Mouse (Mus musculus) lung, embryonic 14.5 days (tissue): ENCODE results near the gene Dohh. TPM values are rescaled to one million over a fixed set of nuclear protein-coding genes. Genes with fewer than 3 reads are reported as not detected.
A peak's percentile ranks its signal among the peaks of the same experiment; 100 is the strongest.

Experiments used
- ATAC-seq: fragments of 200-750 bp; cut with Nextera tagmentation; 2 replicates; pipeline ENCODE4 v1.8.0; 2017; ENCODE audit warnings: mild to moderate bottlenecking, moderate TSS enrichment, moderate library complexity; ENCODE audit not compliant: insufficient read depth
- DNase-seq: peaks from one replicate; pipeline ENCODE4 v3.0.0-alpha.2; 2015
- H3K27ac ChIP-seq: fragments of 300-500 bp; sonication (generic); 2 replicates; pipeline ENCODE4 v1.5.1; 2014; ENCODE audit warnings: low read depth, mild to moderate bottlenecking, moderate library complexity
- H3K27me3 ChIP-seq: fragments of 300-500 bp; sonication (generic); 2 replicates; pipeline ENCODE4 v1.6.1; 2014; ENCODE audit warnings: low read length, control low read depth; ENCODE audit not compliant: insufficient read depth
- H3K36me3 ChIP-seq: fragments of 300-500 bp; sonication (generic); 2 replicates; pipeline ENCODE4 v1.6.1; 2014; ENCODE audit warnings: control low read depth; ENCODE audit not compliant: insufficient read depth
- H3K4me1 ChIP-seq: fragments of 300-500 bp; sonication (generic); 2 replicates; pipeline ENCODE4 v1.6.1; 2014; ENCODE audit warnings: antibody characterized with exemption, control low read depth; ENCODE audit not compliant: insufficient read depth
- H3K4me2 ChIP-seq: fragments of 300-500 bp; sonication (generic); 2 replicates; pipeline ENCODE4 v1.6.1; 2014; ENCODE audit warnings: mild to moderate bottlenecking
- H3K4me3 ChIP-seq: fragments of 300-500 bp; sonication (generic); 2 replicates; pipeline ENCODE4 v1.5.1; 2014; ENCODE audit warnings: low read depth, low read length
- H3K9ac ChIP-seq: fragments of 300-500 bp; sonication (generic); 2 replicates; pipeline ENCODE4 v1.6.1; 2014
- H3K9me3 ChIP-seq: fragments of 300-500 bp; sonication (generic); 2 replicates; pipeline ENCODE4 v1.6.1; 2016; ENCODE audit warnings: low read depth, low read length, control low read depth
- CTCF ChIP-seq: IDR thresholded peaks from 2 replicates; pipeline ENCODE4 v1.5.1; 2016; ENCODE audit warnings: antibody characterized with exemption, low read depth
- WGBS: fragments of 180-500 bp; shearing (Covaris S2); extraction: QIAGEN DNeasy Blood & Tissue Kit; methylation state at CpG from one replicate; pipeline ENCODE4 v1.1.7; 2014; 5-methylcytosine and 5-hydroxymethylcytosine counted together
- microRNA-seq: library from miRNA; unstranded; fragments of <30 nt; microRNA quantifications from one replicate; pipeline ENCODE4, GENCODE M21; 2016; ENCODE audit warnings: borderline number of aligned reads
- polyA plus RNA-seq: library from polyadenylated mRNA; unstranded; fragments of >200 nt; fragmentation: Nextera tagmentation; extraction: Ambion mirVana; gene quantifications from 2 replicates; pipeline ENCODE4 v1.2.1, GENCODE M21; 2014

The Dohh gene
- polyA plus RNA-seq, 1 experiment from 2014 or later, result 67.0 TPM

DNA sequence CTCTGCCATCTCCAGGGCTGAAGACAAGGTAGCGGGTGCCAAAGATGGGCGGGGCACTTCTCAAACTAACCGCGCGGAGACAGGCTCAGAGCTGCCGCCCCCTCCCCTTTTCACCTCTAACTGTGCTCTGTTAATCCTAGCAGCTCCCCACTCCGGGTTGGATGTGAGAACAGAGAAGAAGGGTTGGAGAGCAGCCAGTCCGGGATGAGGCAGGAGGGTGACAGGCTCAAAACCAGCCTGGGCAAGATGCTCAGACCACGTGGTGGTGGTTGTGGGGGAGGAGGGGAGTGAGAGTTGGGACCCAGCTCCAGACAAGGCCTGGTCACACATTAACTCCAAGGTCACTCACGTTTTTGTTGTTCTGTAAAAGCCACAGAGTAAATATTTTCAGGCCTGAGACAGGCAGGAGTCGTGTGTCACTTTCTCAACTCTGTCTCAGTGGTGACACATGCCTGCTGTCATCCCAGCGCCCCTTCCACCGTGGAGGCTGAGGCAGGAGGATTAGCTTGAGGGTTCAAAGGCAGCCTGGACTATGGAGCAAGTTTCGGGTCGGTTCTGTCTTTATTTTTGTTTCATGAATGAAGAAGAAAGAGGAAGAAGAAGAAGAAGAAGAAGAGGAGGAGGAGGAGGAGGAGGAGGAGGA is 47.4 kb downstream of the Dohh start:
- ATAC-seq (no peak), DNase-seq (peak; percentile 49)
- Histone ChIP-seq H3K27me3 (no peaks in the 10 kb centered on the region; the same call in 1 of the 2 replicates), H3K9ac (no peak overlapping the region), H3K36me3 (no peaks in the 10 kb centered on the region), H3K9me3 (no peaks in the 10 kb centered on the region), H3K27ac (no peak overlapping the region), H3K4me3 (peak overlapping the region; percentile 78), H3K4me2 (peak overlapping the region; percentile 92), H3K4me1 (peaks cover 9% of the 10 kb centered on the region; the same call in 1 of the 2 replicates)
- no peak for TF ChIP-seq CTCF
- 14% methylated on average over 15 of the region's 15 CpGs for WGBS

DNA sequence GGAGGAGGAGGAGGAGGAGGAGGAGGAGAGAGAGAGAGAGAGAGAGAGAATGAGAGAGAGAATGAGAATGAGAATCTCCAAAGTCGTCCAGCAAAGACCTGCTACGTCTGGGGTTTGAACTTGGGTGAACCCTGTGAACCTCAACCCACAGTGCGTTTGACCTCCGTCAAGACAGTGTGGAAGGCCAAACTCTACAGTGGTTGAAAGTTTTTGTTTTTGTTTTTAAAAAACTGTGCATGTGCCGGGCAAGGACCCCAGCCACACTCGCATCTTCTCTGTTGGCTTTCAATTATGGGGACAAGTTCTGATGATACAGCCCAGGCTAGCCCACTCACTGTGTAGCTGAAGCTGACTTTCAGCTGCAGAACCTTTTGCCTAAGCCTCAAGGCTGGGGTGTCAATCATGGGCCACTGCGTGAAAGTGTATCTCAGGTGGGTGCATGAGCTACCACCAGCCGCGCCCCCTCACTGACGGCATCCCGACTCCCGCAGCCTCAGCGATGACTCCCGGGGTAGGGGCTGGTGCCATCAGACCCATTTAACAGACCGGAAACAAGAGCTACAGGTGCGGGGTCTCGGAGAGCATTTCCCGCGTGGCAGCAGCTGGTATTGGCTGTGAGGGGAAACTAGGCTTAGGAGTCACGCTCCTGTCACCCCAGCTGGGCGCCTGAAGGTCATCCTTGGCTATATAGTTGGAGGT is 48.1 kb downstream of the Dohh start:
- ATAC-seq, result no peak
- DNase-seq, result no peak
- H3K27ac ChIP-seq, result no peak overlapping the region
- no peaks in the 10 kb centered on the region; the same call in 1 of the 2 replicates for H3K27me3 ChIP-seq
- H3K4me3 ChIP-seq, result 0 out of 2 replicates have a peak overlapping the region, but pooled peaks have one; percentile 20
- no peaks in the 10 kb centered on the region for H3K9me3 ChIP-seq
- peaks cover 8% of the 10 kb centered on the region; the same call in 1 of the 2 replicates for H3K4me1 ChIP-seq
- no peak overlapping the region for H3K9ac ChIP-seq
- 61% methylated on average over 21 of the region's 21 CpGs for WGBS
- H3K4me2 ChIP-seq, result peak overlapping the region; percentile 56
- H3K36me3 ChIP-seq, result no peaks in the 10 kb centered on the region
- TF ChIP-seq CTCF, result 0 out of 2 replicates have a peak, but pooled peaks have one; percentile 11

DNA sequence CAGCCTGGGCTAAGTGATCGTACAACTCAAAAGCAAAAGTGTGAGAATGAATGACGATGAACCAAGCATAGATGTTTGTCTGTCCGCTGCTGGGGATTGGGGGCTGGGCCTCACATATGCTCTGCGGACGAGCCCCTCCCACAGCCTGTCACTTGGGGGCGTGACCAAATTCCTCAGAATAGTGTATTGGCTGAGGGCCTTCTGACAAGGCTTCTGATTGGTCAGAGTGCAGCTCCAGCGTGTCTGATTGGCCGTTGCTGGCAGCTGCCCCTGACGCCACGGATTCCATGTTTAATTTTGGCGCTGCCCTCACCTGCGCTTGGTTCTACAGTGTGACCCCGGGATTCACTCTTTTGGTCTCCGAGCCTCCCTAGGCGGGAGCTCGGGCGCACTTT is 48.6 kb downstream of the Dohh start:
- Histone ChIP-seq H3K4me3 (peak overlapping the region; percentile 20; the same call in 1 of the 2 replicates), H3K4me1 (peaks cover 5% of the 10 kb centered on the region; the same call in 1 of the 2 replicates), H3K9ac (peak overlapping the region; percentile 30; the same call in 1 of the 2 replicates), H3K9me3 (no peaks in the 10 kb centered on the region), H3K27ac (no peak overlapping the region), H3K4me2 (peak overlapping the region; percentile 56), H3K27me3 (no peaks in the 10 kb centered on the region), H3K36me3 (no peaks in the 10 kb centered on the region)
- DNase-seq (peak; percentile 98), ATAC-seq (peak; percentile 81)
- WGBS, result 6% methylated on average over 17 of the region's 17 CpGs
- TF ChIP-seq CTCF, result no peak

DNA sequence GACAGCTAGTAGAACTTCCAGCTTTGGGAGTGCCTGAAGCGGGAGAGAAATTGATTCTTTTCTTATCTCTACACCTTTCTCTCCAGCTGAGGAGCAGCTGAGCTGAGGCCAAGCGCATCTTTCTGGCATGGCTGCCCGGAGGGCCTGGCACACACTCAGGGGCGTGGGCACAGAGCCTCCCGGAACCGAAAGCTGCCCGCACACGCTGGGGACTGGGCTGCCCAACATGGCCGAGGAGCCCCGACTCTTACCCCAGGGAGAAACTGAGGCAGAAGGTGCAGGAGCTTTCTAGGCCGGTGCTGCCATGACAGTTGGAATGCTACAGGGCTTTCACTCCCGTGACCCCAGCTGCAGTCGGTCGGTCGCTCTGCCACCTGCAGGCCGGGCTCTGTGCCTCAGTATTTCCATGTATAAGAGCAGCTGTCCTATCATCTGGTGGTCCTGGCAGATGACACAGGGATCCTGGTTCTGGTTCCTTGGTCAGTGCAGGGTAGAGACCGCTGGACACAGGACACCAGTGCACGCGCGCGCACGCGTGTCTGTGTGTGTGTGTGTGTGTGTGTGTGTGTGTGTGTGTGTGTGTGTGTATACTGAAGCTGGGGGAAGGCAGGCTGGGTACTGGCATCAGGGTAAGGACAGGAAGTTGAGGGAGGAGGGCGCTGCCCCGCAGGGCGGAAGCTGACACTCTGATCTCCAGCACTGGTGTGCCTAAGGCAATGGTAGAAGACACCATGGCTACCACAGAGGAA is 49.5 kb downstream of the Dohh start:
- DNase-seq (no peak), ATAC-seq (no peak)
- TF ChIP-seq CTCF, result 0 out of 2 replicates have a peak, but pooled peaks have one; percentile 24
- Histone ChIP-seq H3K4me2 (peak overlapping the region; percentile 56; the same call in 1 of the 2 replicates), H3K9me3 (no peaks in the 10 kb centered on the region), H3K9ac (no peak overlapping the region), H3K27ac (no peak overlapping the region; the same call in 1 of the 2 replicates), H3K4me1 (peaks cover 5% of the 10 kb centered on the region; the same call in 1 of the 2 replicates), H3K4me3 (0 out of 2 replicates have a peak overlapping the region, but pooled peaks have one; percentile 20), H3K27me3 (no peaks in the 10 kb centered on the region), H3K36me3 (no peaks in the 10 kb centered on the region)
- WGBS, result 73% methylated on average over 26 of the region's 26 CpGs

DNA sequence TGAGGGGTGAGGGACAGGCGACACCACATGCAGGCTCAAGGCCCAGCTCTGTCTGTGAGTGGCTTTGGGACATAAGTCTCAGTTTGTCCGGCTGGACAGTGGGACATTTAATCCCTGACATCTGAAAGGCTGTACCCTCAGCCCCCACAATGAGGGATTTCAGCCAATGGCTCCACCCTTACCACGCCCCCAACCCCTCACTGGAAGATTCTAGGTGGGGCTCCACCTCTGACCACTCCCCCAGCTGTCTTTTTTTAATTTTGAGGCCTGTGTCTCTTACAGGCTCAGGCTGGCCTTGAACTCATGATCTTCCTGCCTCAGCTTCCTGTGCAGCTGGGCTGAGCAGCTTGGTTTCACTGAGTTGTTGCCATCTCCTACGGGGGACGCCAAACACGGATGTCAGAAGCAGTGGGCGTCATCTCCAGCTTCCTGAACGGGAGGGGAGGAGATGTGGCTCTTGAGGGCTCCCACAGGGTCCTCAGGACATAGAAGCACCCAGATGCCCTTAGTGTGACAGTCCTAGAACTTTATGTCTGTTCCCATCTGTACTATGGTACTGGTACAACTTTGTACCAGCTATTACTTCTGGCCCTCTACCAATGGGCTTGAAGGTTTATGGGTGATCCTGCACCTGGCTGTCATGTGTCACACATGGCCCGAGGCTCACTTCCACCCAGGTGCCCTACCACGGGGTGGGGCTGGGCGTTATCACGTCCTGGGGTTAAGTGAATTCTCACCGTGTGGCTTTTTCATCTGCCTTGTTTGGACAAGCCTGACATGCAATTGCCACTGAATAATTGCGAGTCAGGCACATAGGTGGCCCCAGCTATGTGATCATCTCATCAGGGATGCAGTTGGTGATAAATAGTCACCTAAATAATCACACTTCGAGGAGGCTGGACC is 50.4 kb downstream of the Dohh start:
- Histone ChIP-seq H3K27ac (peak overlapping the region; percentile 12; the same call in 1 of the 2 replicates), H3K9ac (no peak overlapping the region), H3K4me3 (no peak overlapping the region), H3K27me3 (no peaks in the 10 kb centered on the region), H3K4me1 (peaks cover 5% of the 10 kb centered on the region; the same call in 1 of the 2 replicates), H3K36me3 (no peaks in the 10 kb centered on the region), H3K9me3 (no peaks in the 10 kb centered on the region), H3K4me2 (no peak overlapping the region)
- no peak for TF ChIP-seq CTCF
- 48% methylated on average over 15 of the region's 15 CpGs for WGBS
- DNase-seq, result peak; percentile 43
- ATAC-seq, result no peak

DNA sequence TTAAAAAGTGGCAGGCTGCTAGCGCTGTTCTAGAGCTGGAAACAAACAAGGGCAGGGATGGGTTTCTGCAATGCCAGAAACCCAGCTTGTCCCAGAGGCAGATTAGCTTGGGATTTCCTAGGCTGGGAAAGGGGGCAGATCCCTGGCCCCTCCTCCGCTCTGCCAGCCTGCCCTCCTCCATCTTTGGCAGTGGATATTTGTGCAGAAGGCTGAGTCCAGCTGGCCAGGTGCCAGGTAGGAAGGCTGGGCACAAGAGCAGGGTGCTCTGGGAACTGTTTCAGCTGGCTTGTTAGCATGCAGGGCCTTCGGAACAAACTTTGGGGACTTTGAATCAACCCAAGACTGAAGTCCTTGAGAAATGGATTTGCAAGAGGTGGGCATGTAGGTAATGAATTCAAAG is 51.2 kb downstream of the Dohh start:
- WGBS, result 72% methylated on average over 3 of the region's 3 CpGs
- no peak for DNase-seq
- no peak for TF ChIP-seq CTCF

More for the DNA sequence above, 51.2 kb downstream of the Dohh start:
- Histone ChIP-seq H3K4me3 (no peak overlapping the region), H3K4me2 (no peak overlapping the region), H3K9ac (no peak overlapping the region), H3K27ac (no peak overlapping the region), H3K27me3 (no peaks in the 10 kb centered on the region), H3K9me3 (no peaks in the 10 kb centered on the region), H3K4me1 (peaks cover 5% of the 10 kb centered on the region; the same call in 1 of the 2 replicates), H3K36me3 (no peaks in the 10 kb centered on the region)
- ATAC-seq, result no peak

Small RNAs within 50 kb of the gene (microRNA-seq; reads per million reads assigned to microRNA genes)
- gene Mir1191b, result 2.4 reads per million, percentile 2 among the genes with 10 or more reads in this experiment
- gene Mir6913, result 0.71 reads per million

Other genes with a start within 250 kb of the Dohh start
- gene Zbtb7a, start 249.2 kb upstream of the Dohh start, polyA plus RNA-seq, result 22.4 and 25.0 TPM in 2 replicates
- 38.7 and 47.9 TPM in 2 replicates for gene Pias4, start 216.5 kb upstream of the Dohh start, polyA plus RNA-seq
- gene Eef2, start 207.8 kb upstream of the Dohh start, polyA plus RNA-seq, result 481 and 493 TPM in 2 replicates
- 52.6 and 55.8 TPM in 2 replicates for gene Dapk3, start 201.4 kb upstream of the Dohh start, polyA plus RNA-seq
- gene 4930442H23Rik, start 200.6 kb upstream of the Dohh start, polyA plus RNA-seq, result not detected in 2 replicates
- gene Nmrk2, start 182.4 kb upstream of the Dohh start, polyA plus RNA-seq, result 0.23 TPM in 1 of 2 replicates, not detected in the other
- not detected in 2 replicates for gene Atcay, start 153.6 kb upstream of the Dohh start, polyA plus RNA-seq
- 3.4 and 3.6 TPM in 2 replicates for gene Zfr2, start 151.3 kb upstream of the Dohh start, polyA plus RNA-seq
- 2.0 and 2.9 TPM in 2 replicates for gene Matk, start 131.5 kb upstream of the Dohh start, polyA plus RNA-seq
- 222 and 223 TPM in 2 replicates for gene Mrpl54, start 117.5 kb upstream of the Dohh start, polyA plus RNA-seq
- gene Apba3, start 117.5 kb upstream of the Dohh start, polyA plus RNA-seq, result 50.4 and 50.8 TPM in 2 replicates
- 15.3 and 17.2 TPM in 2 replicates for gene Tjp3, start 92.8 kb upstream of the Dohh start, polyA plus RNA-seq
- gene Pip5k1c, start 91.5 kb upstream of the Dohh start, polyA plus RNA-seq, result 50.8 and 58.6 TPM in 2 replicates
- 34.3 and 42.9 TPM in 2 replicates for gene Cactin, start 63.3 kb upstream of the Dohh start, polyA plus RNA-seq
- 13.6 and 15.0 TPM in 2 replicates for gene Tbxa2r, start 55.7 kb upstream of the Dohh start, polyA plus RNA-seq
- gene Gipc3, start 41.2 kb upstream of the Dohh start, polyA plus RNA-seq, result 0.05 and 0.08 TPM in 2 replicates
- 98.7 and 105 TPM in 2 replicates for gene Hmg20b, start 33.9 kb upstream of the Dohh start, polyA plus RNA-seq
- gene Mfsd12, start 26.9 kb upstream of the Dohh start, polyA plus RNA-seq, result 7.7 and 8.5 TPM in 2 replicates
- 0.65 and 0.92 TPM in 2 replicates for gene 4930404N11Rik, start 18.6 kb upstream of the Dohh start, polyA plus RNA-seq
- gene Fzr1, start 5.9 kb upstream of the Dohh start, polyA plus RNA-seq, result 109 and 116 TPM in 2 replicates
- 2.8 and 3.8 TPM in 2 replicates for gene Gm48551, start within 50 bp of the Dohh start, polyA plus RNA-seq
- 1.3 and 1.4 TPM in 2 replicates for gene Gm48552, start 4.6 kb downstream of the Dohh start, polyA plus RNA-seq
- gene Smim24, start 8.6 kb downstream of the Dohh start, polyA plus RNA-seq, result 2.8 and 3.3 TPM in 2 replicates
- gene Nfic, start 71.2 kb downstream of the Dohh start, polyA plus RNA-seq, result 86.0 and 86.5 TPM in 2 replicates
- 0.09 and 0.30 TPM in 2 replicates for gene Celf5, start 98.3 kb downstream of the Dohh start, polyA plus RNA-seq
- 82.1 and 97.3 TPM in 2 replicates for gene Ncln, start 112.0 kb downstream of the Dohh start, polyA plus RNA-seq
- 1.3 and 1.7 TPM in 2 replicates for gene S1pr4, start 115.7 kb downstream of the Dohh start, polyA plus RNA-seq
- 1.1 and 1.7 TPM in 2 replicates for gene Gna15, start 139.8 kb downstream of the Dohh start, polyA plus RNA-seq
- gene Gna11, start 160.8 kb downstream of the Dohh start, polyA plus RNA-seq, result 81.2 and 88.2 TPM in 2 replicates
- gene Aes, start 175.1 kb downstream of the Dohh start, polyA plus RNA-seq, result 360 and 404 TPM in 2 replicates
- 27.5 and 32.5 TPM in 2 replicates for gene Tle2, start 190.1 kb downstream of the Dohh start, polyA plus RNA-seq
- gene Tle6, start 216.6 kb downstream of the Dohh start, polyA plus RNA-seq, result 24.1 and 25.2 TPM in 2 replicates
- gene BC025920, start 221.8 kb downstream of the Dohh start, polyA plus RNA-seq, result 0.58 and 0.61 TPM in 2 replicates
- gene Sirt6, start 243.4 kb downstream of the Dohh start, polyA plus RNA-seq, result 35.8 and 39.3 TPM in 2 replicates
- 6.1 and 7.3 TPM in 2 replicates for gene Ankrd24, start 244.1 kb downstream of the Dohh start, polyA plus RNA-seq